Mouse (Mus musculus) retina, postnatal 1 day (tissue): Measurements from ENCODE around the gene Agpat3.
A peak's percentile ranks its signal among the peaks of the same experiment; 100 is the strongest.

ENCODE experiments used
- DNase-seq: peaks from one replicate; pipeline ENCODE4 v3.0.0-alpha.2; 2012

The Agpat3 gene

DNA sequence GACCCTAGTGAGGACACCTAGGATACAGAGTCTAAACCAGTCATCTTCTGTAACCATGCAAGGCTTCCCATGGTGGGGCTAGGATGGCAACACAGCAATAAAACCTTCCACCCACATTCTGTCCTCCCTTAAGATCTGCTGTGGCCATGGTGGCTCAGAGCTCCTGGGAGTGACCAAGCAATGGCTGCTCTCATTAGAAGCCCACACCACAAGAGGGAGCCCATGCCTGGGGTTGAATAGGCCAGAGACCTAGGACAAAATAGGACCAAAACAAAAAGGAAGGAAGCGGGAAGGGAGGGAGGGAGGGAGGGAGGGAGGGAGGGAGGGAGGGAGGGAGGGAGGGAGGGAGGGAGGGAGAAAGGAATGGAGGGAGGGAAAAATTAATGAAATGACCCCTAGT is 29.5 kb downstream of the Agpat3 start:
- peak; percentile 32 for DNase-seq

DNA sequence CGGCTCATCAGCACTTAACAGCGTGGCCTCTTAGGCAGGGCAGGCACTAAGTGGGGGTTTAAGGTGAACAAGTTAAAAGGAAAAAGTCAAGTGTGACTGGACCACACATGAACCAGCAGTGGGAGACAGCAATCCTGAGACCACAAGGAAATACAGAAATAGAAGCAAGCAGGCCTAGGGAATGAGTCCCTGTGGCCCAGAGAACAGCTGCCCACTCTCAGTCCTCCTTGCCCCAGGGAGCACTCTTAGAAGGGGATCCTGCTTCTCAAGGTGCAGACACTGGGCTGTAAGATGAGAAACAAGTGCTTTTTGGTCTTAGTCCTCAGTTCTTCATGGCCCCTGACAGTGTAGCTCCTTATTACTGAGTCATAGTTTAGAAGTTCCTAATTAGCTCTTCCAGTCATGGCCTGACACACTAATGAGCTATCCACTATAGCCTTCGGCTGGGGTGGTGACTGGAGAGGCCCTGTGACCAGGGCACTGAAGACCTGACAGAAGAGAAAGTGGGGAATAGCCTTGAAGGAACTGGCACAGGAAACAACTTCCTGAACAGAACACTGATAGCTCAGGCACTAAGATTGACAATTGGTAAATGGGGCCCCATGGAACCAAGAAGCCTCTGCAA is 31.0 kb downstream of the Agpat3 start:
- DNase-seq = no peak

DNA sequence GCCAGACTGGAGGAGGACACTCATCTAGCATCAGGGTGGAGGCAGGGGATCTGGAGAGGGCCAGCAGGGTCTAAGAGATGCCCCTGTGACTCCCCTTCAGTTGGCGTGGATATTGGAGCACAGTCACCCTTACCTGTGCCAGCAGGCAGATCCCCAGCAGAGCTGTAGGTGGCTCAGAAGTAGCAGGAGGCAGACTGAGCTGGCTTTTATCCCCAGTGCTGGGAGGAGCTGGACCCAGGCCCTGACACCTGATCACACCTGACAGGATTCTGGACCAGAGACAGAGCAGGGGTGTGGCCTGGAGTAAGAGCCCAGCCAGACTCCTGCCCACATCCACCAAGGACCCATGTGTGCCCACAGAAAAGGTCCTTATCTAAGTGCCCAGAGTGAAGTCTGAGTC is 31.8 kb downstream of the Agpat3 start:
- DNase-seq = no peak

DNA sequence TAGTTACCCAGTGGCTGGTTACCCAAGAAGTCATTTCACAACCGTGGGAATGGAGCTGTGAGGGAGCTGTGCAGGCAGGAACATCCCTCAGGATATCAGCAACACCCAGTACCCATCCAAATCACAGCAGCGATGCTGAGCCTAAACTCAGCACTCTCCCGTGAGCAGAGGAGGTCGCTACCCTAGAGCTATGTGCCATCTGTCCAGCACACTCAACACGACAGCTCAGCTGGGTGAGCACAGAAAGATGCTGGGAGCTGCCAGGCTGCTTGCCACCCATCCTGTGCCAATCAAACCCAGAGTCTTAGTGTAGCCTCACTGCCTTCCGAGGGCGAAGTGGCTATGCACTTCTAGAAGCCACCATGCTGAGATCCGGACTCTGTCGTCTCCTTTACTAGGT is 32.3 kb downstream of the Agpat3 start:
- peak; percentile 35 for DNase-seq

DNA sequence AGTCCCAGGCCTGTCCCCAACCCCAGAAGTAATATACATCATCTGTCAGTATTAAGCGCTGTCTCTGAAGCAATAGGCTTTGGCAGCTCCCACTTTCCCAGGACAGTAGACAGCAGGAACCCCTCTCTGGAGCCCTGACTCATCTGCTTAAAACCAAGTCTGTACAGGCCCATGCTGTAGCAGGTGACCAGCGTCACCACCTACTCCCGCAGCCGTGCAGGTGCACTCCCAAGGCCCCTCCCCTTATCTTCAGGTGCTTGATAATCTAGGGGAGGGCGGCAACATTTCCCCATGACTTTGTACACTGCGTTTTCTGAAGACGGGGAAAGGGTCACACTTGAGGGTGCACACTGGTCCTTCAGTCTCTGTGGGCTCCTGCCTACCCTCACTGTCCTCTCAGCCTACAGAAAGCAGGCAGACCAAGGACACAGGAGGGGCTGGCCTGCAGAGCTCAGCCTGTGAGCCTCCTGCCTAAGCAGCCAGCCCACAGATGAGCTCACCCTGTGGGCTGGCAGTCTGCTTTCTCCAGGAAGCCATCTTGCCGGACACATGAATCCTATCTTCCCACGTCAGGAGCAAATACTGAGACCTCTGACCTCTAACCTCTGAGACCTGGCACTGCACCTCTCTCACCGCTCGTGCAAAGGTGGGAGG is 34.9 kb downstream of the Agpat3 start:
- no peak for DNase-seq

DNA sequence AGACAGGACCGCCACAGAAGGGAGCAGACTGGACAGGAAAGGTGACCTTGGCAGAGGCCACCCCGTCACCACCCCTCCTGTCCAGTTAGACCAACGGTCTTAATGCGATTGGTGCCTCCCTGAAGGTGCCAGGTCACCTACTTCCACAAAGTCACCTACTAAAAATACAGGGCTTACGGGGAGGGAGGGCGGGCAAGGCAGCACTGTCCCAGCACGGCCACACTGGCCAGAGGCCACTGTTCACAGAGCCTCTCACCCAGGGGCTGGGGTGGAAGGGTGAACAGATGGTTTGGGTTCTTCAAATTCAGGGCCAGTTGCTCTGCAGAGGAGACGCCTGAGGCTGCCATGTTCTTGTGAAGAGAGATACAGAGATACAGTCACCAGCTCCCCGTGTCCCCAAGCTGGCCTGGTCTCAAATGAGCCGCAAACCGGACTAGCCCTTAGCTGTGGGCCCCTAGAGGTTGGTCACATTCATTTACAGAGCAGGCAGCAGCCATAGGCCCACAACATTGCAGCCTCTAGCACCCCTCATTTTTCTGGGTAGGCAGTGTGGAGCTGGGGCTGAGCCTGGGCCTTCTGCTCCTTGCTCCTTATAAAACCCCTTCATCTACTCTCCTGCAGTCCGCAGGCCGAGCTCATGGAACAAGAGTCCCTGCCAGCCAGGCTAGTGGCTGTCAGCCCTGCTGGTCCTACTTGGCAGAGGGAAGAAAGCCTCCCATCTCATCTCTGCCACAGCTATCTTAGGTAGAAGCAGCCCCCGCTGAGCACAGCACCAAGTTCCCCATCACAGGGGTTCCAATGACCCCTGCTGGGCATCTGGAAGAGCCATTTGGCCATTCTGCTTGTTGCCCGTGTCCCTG is 35.8 kb downstream of the Agpat3 start:
- no peak for DNase-seq

DNA sequence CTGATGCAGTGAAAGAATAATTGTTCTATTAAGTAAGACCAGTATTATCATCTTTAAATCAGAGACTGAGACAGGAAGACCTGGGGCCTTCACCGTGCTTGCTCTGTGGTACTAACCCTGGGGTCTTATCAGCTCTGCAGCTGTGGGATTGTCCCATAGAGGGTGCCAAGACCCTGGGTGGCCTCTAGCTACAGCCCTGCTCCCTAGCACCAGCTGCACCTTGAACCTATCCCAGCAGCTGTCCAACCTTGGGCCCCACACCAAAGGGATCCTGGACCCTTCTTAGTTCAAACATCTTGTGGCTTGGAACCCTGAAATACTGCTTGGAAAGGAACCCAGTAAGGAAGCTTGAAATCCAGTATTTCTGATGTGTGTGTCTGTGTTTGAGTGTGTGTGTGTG is 37.1 kb downstream of the Agpat3 start:
- DNase-seq = no peak

DNA sequence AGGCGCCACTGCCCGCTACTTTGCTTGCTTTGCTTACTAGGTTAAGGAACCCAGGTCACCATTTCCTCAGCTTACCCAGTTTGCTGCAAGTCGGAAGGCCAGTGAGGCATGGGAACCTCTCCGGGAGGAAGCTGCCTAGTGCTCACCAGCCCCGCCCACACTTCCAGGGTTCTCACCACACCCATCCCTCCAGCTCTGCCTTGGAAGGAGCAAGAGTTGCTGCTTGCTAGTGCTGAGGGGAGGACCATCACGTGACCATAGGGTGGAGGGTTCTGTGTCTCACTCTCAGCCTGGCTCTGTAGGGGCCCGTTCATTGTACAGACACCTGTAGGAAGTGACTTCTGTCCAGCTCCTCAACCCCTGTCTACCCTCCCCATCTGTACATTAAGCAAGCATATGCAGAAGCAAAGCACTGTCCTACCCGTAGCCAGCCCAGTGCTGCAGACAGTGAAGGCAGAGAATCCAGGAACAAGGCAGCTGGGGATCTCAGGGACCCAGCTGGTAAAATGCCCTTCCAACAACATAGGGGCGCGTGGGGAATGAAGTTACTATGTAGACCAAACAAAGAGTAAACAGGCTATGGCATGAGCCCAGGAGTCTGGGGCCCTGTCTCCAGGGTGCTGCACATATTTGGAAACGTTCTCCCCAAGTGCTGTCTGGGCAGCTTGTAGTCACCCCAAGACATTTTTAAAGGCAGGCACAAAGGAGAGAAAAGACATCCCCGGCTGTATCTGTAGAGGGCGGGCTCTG is 40.2 kb downstream of the Agpat3 start:
- no peak for DNase-seq

DNA sequence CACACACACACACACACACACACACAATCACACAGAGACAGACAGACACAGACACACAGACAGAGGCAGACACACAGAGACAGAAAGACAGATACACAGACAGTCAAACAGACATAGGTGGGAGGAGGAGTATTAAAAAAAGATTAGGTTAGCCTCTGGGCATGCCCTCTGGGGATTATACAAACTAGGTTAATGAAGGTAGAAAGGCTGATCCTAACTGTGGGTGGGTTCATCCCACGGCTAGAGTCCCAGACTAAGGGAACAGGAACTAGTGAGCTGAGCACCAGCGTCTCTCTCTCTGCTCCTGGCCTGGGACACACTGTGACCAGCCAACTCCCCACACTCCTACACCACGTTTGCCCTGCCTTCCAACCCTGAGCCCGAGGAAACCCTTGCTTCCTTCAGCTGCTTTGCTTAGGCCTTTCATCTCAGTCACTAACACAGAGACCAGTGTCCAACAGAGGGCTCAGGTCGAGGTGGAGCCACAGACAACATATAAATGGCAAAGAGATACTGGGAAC is 41.5 kb downstream of the Agpat3 start:
- peak; percentile 54 for DNase-seq

DNA sequence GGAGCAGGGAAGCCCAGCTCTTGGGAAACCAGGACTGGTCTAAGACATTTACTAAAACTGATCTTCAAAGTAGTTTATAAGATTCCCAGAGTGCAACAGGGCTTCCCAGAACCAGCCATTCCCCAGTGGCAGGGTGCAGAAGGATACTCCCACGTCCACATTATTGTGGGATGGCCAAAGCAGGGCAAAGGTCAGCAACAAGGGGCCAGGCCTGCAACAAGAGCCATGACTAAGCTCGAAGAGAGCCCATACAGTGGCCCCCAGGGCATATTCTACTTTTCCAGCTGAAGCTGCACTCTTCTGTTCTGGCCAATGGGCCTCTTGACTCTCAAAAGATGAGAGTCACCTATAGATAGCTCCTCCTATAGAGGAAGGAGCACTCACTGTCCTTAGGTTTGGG is 43.7 kb downstream of the Agpat3 start:
- no peak for DNase-seq

DNA sequence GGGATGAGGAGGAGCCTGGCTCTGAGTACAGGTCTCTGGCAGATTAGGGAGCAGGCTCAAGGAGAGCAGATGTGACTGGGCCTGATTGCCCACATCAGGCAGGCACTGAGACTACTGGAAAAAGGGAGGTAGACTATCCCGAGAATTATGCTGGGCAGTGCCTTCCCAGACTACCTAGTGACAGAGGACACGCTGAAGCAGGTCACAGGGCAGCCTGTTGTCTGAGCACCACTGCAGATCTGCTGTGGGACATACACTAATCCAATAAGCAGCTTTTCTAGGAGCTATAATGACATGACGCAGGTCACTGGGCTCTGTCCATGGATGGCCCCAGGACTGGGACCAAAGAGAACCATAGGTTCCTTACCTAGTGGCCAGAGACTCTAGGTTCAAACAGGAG is 44.9 kb downstream of the Agpat3 start:
- peak; percentile 81 for DNase-seq

DNA sequence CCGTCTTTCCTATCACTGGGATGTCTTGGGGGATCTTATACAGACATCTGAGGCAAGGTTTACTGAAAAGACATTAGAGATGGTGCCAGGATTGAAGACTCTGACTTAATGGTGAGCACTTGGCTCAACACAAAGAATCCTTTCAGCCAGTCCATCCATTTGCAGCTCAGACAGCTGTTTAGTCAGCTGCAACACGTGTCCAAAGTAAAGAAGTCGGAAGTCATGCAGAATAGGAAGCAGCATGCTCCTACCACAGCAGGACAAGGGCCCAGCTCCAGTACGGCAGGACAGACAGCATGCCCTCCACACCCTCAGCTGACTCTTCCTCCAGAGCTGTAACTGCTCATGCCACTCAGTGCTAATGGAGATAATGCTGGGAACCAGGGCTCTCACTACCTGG is 46.3 kb downstream of the Agpat3 start:
- no peak for DNase-seq

DNA sequence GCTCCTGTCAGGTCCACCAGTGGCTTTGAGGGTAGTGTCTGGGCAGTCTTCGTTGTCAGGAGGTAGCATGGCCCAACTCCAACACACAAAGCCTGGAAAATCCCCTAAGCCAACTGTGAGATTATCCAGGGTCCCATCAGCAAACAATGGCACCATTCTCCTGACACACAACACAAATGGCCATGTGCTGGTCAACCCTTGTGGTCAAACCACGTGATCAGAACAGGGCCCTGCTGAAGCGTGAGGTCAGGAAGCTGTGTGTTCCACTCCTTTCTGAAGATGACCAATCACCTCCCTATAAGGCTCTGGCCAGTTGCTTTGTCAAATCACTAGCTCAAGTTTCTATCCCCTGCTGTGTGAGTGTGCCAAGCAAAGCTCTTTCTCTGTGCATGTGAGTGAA is 47.3 kb downstream of the Agpat3 start:
- peak; percentile 58 for DNase-seq

DNA sequence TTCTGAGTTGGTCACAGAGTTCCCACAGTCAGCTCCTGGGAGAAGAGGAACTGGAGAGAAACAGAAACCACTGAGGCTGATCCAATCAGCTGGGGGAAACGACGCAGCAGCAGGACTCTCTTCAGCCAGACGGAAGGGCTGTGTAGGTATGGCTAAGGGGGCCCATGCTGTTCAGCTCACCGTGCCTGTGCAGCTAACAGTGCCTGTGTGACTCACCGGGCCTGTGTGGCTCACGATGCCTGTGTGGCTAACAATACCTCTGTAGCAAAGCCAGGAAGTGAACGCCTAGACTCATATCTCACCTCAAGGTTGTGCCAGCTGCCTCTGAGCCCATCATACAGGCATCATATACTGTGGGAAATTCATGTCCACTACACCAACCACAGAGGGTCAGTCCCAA is 48.6 kb downstream of the Agpat3 start:
- no peak for DNase-seq

DNA sequence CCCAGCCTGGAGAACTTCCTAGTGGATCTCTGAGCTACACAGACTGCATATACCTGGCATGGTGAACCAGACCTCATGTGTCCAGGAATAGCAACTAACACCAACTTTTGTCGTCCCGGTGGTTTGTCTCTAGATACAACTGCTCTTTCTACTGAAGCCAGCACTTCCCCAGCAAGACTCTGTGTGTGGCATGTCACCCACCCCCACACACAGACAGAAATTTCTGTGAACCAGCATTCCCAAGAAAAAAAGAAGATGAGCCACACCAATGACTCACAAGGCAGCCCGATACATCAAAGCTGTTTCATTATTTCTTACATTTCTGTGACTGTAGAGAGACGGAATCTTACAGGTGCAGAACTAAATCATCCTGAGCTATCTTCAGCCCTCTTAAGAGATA is 52.2 kb downstream of the Agpat3 start:
- DNase-seq = no peak

DNA sequence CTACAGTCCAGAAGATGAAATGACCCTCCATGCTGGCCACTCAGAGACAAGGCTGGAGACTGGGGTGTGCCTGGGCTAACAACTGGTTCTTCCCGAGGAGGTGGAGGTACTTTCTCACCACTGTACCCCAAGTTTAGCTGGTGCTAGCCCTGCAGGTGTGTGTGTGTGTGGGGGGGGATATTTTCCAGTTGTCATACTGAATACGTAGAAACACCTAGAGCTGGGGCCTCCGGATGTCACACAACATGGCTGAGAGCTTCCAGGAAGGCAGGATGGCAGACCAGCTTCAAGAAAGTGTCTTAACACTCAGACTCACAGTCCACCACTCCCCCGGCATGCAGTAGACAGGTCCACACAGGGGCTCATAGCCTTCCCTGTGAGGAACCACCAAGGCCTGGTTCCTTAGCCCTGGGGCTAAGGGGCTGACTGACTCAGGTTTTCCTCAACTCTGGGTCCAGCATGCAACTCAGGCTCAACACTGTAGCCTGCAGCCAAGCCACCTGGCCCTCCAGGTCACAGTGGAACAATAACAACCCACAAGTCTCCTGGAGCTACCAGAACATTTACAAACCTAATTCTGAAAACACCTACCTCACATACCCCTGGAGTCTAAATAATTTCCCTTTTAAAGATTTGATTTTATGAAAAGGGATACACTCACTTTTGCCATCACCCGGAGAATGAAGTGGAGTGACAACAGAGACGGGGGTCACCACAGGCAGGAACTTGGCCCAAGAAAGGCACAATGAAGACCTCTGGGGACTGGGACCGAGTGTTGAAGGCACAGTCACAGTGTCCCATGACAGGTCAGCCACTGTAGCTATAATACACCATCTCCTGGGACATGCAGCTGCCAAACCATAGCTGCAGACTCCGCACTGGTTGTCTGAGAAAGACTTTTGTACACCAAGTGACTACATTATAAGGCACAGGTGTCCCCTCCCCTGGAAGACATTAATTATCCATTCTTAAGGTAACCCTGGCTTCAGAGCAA is 53.3 kb downstream of the Agpat3 start:
- no peak for DNase-seq

DNA sequence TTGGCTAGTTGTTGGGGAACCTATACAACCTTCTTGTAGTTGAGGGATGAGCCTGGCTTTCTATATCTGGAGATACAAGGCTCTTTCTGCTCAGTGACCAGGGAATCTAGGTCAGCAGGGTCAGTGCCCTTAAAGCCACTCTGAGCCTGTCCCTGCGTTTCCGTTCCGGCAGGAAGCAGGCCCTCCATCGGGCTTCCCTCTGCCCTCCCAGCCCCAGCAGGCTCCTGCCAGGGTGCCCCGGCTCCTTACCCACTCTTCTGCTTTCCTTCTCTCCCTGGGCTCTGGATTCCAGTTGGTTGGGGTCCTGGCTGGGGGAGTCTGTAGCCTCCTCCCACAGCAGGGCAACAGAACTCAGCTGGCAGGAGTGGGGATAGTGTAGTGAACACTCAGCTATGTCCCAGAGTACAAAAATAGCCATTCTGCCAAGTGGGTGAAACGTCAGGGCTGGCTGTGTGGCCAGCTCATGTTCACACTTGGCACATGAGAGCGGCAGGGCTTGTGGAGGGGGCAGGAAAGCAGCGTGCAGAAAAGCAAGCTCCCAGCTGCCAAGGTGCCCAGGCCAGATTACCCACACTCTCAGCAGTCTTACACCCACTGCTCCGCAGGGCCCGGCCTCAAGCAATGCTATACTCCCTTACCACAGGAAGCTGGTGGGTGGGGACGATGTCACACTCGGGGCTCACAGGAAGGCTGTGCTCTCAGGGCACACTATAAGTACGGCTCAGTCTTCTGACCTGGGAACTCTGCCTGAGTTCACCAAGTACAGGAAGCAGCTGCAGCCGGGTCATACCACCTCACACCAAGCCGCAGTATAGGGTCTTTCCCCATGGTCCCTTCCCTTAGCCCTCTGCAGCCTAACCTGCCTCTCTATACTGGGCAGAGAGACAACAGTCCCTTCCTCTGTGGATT is 54.5 kb downstream of the Agpat3 start:
- peak; percentile 25 for DNase-seq

DNA sequence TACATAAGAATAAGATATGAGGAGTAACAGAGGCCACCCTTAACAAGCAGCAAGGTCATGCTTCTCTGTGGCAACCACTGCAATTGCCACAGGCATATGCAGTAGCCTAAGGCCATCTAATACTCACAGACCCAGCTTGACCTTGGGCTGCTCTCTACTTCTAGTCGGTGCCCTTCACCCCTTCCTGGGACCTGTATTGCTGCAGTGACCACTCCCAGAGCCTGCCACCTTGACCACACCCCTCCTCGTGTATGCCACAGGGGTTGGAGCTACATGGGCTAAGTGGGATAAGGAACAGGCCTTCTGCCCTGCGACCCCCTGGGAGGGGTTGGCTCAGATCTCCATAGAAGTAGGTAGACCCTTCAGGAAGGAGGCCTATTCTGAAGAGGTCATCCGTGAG is 55.3 kb downstream of the Agpat3 start:
- DNase-seq = no peak

DNA sequence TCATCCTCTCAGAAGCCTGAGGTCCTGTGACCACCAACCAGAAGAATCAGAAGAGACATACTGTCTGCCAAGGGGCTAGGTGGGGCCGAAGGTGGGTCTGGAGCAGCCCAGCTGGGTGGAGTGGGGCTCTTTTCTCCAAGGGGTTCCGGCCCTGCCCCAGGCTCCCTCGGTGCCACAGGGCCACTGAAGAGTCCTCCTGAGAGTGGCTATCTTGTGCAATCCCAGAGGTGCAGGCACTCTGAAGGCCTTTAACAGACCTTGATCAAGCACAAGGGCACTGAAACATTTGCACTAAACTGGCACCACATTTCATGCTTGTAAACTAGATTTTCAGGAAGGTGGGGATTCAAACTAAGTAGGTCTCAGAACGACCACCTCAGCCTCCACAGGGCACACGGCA is 55.9 kb downstream of the Agpat3 start:
- DNase-seq = no peak

DNA sequence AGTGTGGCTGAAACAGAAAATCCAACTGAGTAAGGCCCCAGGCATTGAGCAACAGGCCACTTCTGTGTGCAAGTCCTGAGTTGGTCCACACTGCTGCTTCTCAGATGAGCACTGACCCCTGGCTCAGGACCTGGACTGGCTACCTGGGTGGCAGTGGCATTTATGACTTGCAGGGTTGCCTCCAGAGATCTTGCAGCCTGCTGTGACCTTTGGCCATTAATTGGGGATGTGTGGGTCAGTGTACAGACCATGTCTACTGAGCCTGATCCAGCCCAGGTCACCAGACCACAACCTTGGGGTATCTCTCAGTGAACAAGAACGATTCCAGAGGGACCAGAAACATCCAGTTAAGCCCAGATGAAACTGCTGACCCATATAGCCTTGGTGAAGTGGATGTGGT is 58.7 kb downstream of the Agpat3 start:
- DNase-seq = no peak

DNA sequence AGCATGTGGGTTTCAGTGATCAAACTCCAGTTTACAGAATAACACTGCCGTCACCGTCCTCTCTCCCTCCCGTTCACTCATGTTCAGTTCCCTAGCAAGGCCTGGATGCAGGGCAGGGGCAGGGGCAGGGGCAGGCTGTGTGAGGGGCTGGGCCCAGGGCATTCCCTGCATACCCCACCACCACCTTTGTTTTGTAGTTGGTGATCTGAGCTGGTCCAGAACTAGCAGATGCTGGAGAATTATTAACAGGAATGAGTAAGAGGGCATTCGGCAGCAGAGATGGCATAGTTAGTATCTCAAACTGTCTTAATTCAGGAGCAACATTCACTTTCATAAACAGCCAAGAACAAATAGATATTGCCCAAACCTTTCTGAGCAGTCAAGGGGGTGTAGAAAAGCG is 59.9 kb downstream of the Agpat3 start:
- DNase-seq = no peak
